Mouse (Mus musculus) embryonic facial prominence, embryonic 12.5 days (tissue): ENCODE results near the gene Thap2. TPM values are rescaled to one million over a fixed set of nuclear protein-coding genes. Genes with fewer than 3 reads are reported as not detected.

Experiments
- ATAC-seq: fragments of 200-750 bp; cut with Nextera tagmentation; 2 replicates; pipeline ENCODE4 v1.8.0; 2017; ENCODE audit not compliant: insufficient number of reproducible peaks, insufficient read depth, low FRiP score, low TSS enrichment
- H3K27ac ChIP-seq: fragments of 300-500 bp; sonication (generic); 2 replicates; pipeline ENCODE4 v1.5.1; 2016; ENCODE audit warnings: mild to moderate bottlenecking
- H3K27me3 ChIP-seq: fragments of 300-500 bp; sonication (generic); 2 replicates; pipeline ENCODE4 v1.6.1; 2016; ENCODE audit warnings: mild to moderate bottlenecking, moderate library complexity
- H3K36me3 ChIP-seq: fragments of 300-500 bp; sonication (generic); 2 replicates; pipeline ENCODE4 v1.6.1; 2016; ENCODE audit warnings: mild to moderate bottlenecking
- H3K4me1 ChIP-seq: fragments of 300-500 bp; sonication (generic); 2 replicates; pipeline ENCODE4 v1.6.1; 2016
- H3K4me2 ChIP-seq: fragments of 300-500 bp; sonication (generic); replicated peaks from 2 replicates; pipeline ENCODE4 v1.6.1; 2016; ENCODE audit warnings: mild to moderate bottlenecking, moderate library complexity
- H3K4me3 ChIP-seq: fragments of 300-500 bp; sonication (generic); 2 replicates; pipeline ENCODE4 v1.5.1; 2016; ENCODE audit warnings: mild to moderate bottlenecking
- H3K9ac ChIP-seq: fragments of 300-500 bp; sonication (generic); 2 replicates; pipeline ENCODE4 v1.6.1; 2016; ENCODE audit warnings: mild to moderate bottlenecking, moderate library complexity
- H3K9me3 ChIP-seq: fragments of 300-500 bp; sonication (generic); 2 replicates; pipeline ENCODE4 v1.6.1; 2016; ENCODE audit warnings: mild to moderate bottlenecking, moderate library complexity
- WGBS: fragments of 180-500 bp; shearing (Covaris S2); methylation state at CpG from one replicate; pipeline ENCODE4 v1.1.7; 2016; 5-methylcytosine and 5-hydroxymethylcytosine counted together
- polyA plus RNA-seq: library from polyadenylated mRNA; unstranded; fragments of >200 nt; fragmentation: Nextera tagmentation; extraction: Ambion mirVana; gene quantifications from 2 replicates; pipeline ENCODE4 v1.2.1, GENCODE M21; 2016

Thap2 gene
- polyA plus RNA-seq, 1 experiment from 2014 or later = 30.6 TPM

DNA sequence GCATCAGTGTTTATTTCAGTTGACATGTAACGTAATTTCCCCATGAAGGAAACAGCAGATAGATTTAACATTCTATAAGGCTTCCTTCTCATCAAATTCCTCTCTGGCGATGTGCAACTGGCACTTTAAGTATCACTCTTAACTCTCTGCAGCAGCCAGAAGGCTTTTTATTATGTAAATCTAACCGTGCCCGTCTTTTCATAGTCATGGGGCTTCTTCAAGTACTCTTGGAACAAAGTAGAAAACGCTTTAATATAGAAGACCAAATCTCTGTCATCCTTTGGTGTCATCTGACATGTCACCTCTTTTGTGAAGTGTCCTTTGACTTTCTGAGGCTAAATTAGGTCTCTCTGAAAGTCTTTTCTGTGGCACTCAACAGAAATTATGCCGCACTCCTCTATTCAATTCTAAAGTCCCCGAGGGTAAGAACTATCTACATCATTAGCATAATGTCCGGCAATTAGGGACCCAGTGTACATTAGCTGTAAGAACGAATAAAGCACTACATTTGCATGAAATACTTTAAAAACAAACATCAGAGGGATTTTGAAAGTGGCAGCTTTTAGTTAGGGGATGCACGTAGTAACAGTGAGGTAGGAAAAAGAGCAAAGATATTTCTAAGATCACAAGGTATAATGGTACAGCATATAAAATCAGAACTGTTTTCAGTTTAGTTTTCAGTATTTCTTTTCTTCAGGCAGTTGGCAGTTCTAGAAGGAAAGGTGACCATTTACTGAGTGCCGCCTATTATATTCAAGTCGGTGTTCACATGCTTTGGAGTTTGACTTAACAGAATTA is 1.2 kb downstream of the Thap2 start:
- Histone ChIP-seq H3K27me3 (no peaks in the 10 kb centered on the region), H3K9ac (peak overlapping the region; percentile 45), H3K4me2 (peak overlapping the region; percentile 57), H3K36me3 (peaks cover 4% of the 10 kb centered on the region; the same call in 1 of the 2 replicates), H3K9me3 (no peaks in the 10 kb centered on the region), H3K4me3 (peak overlapping the region; percentile 97), H3K27ac (no peak overlapping the region), H3K4me1 (peaks cover 17% of the 10 kb centered on the region)
- 29% methylated on average over 12 of the region's 12 CpGs for WGBS
- ATAC-seq = no peak

GRCm38 (mm10) chr10:115381506-115382084 is 2.6 kb downstream of the Thap2 start:
- H3K27me3 ChIP-seq = no peaks in the 10 kb centered on the region
- no peak overlapping the region for H3K4me2 ChIP-seq
- no peak for ATAC-seq
- no peak overlapping the region for H3K9ac ChIP-seq
- H3K4me3 ChIP-seq = no peak overlapping the region
- no peak overlapping the region for H3K27ac ChIP-seq
- H3K9me3 ChIP-seq = no peaks in the 10 kb centered on the region
- H3K4me1 ChIP-seq = peaks cover 12% of the 10 kb centered on the region
- WGBS = 81% methylated on average over 2 of the region's 2 CpGs
- H3K36me3 ChIP-seq = peaks cover 4% of the 10 kb centered on the region; the same call in 1 of the 2 replicates

DNA sequence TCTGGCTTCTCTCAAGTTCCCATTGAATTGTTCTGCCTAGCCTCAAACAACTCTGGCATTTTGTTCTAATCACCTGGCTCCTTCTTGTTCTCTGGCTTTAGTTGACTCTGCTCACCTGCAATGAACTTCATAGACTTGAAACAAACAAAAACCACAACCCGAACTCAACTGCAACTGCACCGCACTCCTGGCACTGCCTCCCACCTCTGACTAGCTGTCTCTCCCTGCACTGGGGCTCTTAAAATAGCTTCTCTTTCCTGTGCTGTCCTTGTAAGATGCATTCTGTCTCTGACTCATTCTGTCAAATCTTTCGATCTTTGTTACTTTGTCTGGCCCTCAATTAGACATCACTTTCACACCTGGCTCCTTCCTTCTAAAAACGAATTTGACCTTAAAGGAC is 21.1 kb downstream of the Thap2 start:
- H3K4me3 ChIP-seq = peak overlapping the region; percentile 57
- H3K27me3 ChIP-seq = no peaks in the 10 kb centered on the region
- no peaks in the 10 kb centered on the region for H3K9me3 ChIP-seq
- 85% methylated on average over 4 of the region's 4 CpGs for WGBS
- H3K9ac ChIP-seq = no peak overlapping the region
- H3K4me1 ChIP-seq = peaks cover 13% of the 10 kb centered on the region
- H3K27ac ChIP-seq = 0 out of 2 replicates have a peak overlapping the region, but pooled peaks have one; percentile 95
- ATAC-seq = no peak
- peak overlapping the region; percentile 65 for H3K4me2 ChIP-seq
- no peaks in the 10 kb centered on the region for H3K36me3 ChIP-seq

GRCm38 (mm10) chr10:115362623-115362964 is 21.6 kb downstream of the Thap2 start:
- Histone ChIP-seq H3K4me2 (peak overlapping the region; percentile 65), H3K4me1 (peaks cover 13% of the 10 kb centered on the region), H3K4me3 (peak overlapping the region; percentile 57), H3K9me3 (no peaks in the 10 kb centered on the region), H3K9ac (peak overlapping the region; percentile 51), H3K27me3 (no peaks in the 10 kb centered on the region), H3K36me3 (no peaks in the 10 kb centered on the region), H3K27ac (peak overlapping the region; percentile 95)
- ATAC-seq = peak; percentile 13; the same call in 1 of the 2 replicates
- 6% methylated on average over 9 of the region's 9 CpGs for WGBS

GRCm38 (mm10) chr10:115361840-115362622 is 22.2 kb downstream of the Thap2 start, which contains the start of gene Tmem19:
TSS of gene Tmem19 (minus strand) at chr10:115362501.
- peak within 1 kb of the TSS; percentile 57 for H3K4me3 ChIP-seq
- peak within 1 kb of the TSS; percentile 65 for H3K4me2 ChIP-seq
- peak; percentile 99 for ATAC-seq
- H3K27me3 ChIP-seq = no peaks in the 10 kb centered on the region
- H3K9me3 ChIP-seq = no peaks in the 10 kb centered on the region
- peak within 1 kb of the TSS; percentile 95 for H3K27ac ChIP-seq
- 0 out of 2 replicates have a peak, but pooled peaks cover 2% of the 10 kb centered on the region for H3K36me3 ChIP-seq
- 1% methylated on average over 56 of the region's 58 CpGs for WGBS
- peak within 1 kb of the TSS; percentile 51 for H3K9ac ChIP-seq
- H3K4me1 ChIP-seq = peaks cover 13% of the 10 kb centered on the region

DNA sequence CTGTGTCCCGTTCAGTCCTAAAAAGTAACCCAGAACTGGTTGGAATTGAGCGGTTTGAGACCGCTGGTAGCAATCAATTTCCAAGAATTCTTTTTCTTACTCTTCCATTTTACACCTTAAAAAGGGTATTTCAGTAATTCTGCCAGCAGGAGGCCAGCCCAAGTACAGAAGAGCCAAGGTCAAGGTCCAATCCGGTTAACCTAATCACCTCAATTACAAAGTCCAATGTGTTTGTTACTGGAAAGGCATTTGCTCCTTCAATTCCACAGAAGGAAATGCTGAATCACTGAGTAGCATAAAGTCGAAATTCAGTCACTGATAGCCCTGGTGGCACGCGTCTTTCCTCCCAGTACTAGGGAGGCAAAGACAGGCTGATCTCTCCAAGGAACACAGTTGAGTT is 25.2 kb downstream of the Thap2 start:
- Histone ChIP-seq H3K27me3 (no peaks in the 10 kb centered on the region), H3K36me3 (peaks cover 10% of the 10 kb centered on the region; the same call in 1 of the 2 replicates), H3K4me3 (no peak overlapping the region), H3K4me2 (no peak overlapping the region), H3K9me3 (no peaks in the 10 kb centered on the region), H3K9ac (no peak overlapping the region), H3K4me1 (peaks cover 13% of the 10 kb centered on the region), H3K27ac (no peak overlapping the region)
- ATAC-seq = no peak
- WGBS = 90% methylated on average over 7 of the region's 7 CpGs

DNA sequence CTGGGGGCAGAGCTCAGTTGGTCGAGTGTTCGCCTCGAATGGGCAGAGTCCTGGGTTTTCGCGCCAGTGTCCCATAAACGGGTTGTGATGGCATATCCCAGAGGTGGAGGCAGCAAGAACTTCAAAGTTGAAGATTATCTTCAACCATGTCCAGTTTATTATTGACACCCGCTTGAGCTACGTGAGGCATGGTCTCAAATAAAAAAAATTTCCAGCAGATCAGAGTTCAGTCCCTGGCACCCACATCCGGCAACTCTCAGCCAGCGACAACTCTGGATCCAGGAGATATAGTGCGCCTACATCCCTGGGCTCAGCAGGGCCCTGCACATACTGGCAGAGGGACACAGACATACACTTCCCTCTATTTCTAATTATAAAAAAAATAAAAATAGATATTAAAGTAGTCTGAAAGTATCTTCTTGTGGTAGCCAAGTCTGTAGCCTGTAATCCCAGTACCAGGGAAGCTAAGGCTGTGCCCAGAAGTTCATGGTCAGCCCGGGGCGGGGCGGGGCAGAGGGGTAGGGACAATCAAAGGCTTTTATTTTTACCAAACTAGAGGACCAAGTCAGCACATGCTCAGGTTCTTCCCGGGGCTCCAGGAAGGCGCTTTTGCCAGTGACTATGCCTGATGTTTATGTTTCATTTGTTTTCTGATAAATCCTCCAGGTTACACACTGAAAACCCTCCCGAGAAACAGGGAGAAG is 25.9 kb downstream of the Thap2 start:
- 93% methylated on average over 17 of the region's 17 CpGs for WGBS
- no peak overlapping the region for H3K4me3 ChIP-seq

DNA sequence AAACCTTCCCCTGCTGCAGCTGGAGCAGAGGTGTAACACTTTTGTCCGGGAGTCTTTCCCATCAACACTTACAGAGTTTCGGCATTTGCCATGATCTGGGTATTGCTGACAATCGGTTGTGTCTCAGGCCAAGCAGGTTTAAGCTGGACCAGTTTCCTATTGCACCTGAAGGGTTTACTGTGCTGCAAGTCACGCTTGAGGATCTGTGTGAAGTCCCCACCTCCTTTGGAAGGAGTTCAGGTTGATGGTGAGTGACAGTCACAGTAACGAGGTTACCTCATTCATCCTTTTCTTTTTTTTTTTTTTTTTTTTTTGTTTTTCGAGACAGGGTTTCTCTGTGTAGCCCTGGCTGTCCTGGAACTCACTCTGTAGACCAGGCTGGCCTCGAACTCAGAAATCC is 28.1 kb downstream of the Thap2 start:
- H3K36me3 ChIP-seq = peaks cover 10% of the 10 kb centered on the region; the same call in 1 of the 2 replicates
- H3K4me2 ChIP-seq = no peak overlapping the region
- no peak for ATAC-seq
- no peak overlapping the region for H3K4me3 ChIP-seq
- H3K27ac ChIP-seq = no peak overlapping the region
- peaks cover 2% of the 10 kb centered on the region; the same call in 1 of the 2 replicates for H3K4me1 ChIP-seq
- no peak overlapping the region for H3K9ac ChIP-seq
- no peaks in the 10 kb centered on the region for H3K27me3 ChIP-seq
- H3K9me3 ChIP-seq = no peaks in the 10 kb centered on the region
- WGBS = 89% methylated on average over 6 of the region's 7 CpGs

More for the DNA sequence above, 25.9 kb downstream of the Thap2 start:
- Histone ChIP-seq H3K4me1 (peaks cover 13% of the 10 kb centered on the region), H3K27ac (no peak overlapping the region), H3K27me3 (no peaks in the 10 kb centered on the region), H3K4me2 (no peak overlapping the region), H3K9me3 (no peaks in the 10 kb centered on the region), H3K9ac (no peak overlapping the region), H3K36me3 (peaks cover 10% of the 10 kb centered on the region; the same call in 1 of the 2 replicates)
- no peak for ATAC-seq

DNA sequence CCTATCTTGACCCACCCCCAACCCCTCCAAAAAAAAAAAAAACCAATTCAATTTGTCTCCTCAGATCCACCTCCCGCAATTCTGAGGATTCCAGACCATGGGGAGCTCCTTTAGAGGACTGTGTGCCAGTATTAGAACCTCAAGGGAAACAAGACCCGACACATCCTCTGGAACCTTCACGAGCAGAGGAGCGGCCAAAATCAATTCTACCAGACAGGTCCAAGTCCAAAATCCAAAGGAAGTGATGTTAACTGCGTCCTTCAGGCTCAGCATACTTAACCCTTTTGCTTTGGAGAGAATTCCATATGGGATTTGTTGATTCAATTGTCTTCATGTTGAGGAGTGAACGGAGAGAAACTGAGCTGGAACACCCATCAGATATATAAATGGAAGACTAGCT is 29.2 kb downstream of the Thap2 start:
- H3K9me3 ChIP-seq = no peaks in the 10 kb centered on the region
- no peaks in the 10 kb centered on the region for H3K27me3 ChIP-seq
- peaks cover 10% of the 10 kb centered on the region; the same call in 1 of the 2 replicates for H3K36me3 ChIP-seq
- no peaks in the 10 kb centered on the region for H3K4me1 ChIP-seq
- H3K4me3 ChIP-seq = no peak overlapping the region
- H3K9ac ChIP-seq = no peak overlapping the region
- H3K4me2 ChIP-seq = no peak overlapping the region
- WGBS = 89% methylated on average over 6 of the region's 6 CpGs
- no peak overlapping the region for H3K27ac ChIP-seq
- no peak for ATAC-seq

- Histone ChIP-seq H3K27me3 (no peaks in the 10 kb centered on the region), H3K4me1 (no peaks in the 10 kb centered on the region), H3K4me2 (no peak overlapping the region), H3K9me3 (no peaks in the 10 kb centered on the region), H3K4me3 (no peak overlapping the region), H3K27ac (no peak overlapping the region), H3K9ac (no peak overlapping the region), H3K36me3 (peaks cover 10% of the 10 kb centered on the region; the same call in 1 of the 2 replicates)
- 70% methylated on average over 6 of the region's 6 CpGs for WGBS
- no peak for ATAC-seq
These were observed 29.7 kb downstream of the Thap2 start for GRCm38 (mm10) chr10:115354553-115354952.

GRCm38 (mm10) chr10:115350810-115351397 is 33.3 kb downstream of the Thap2 start:
- H3K27ac ChIP-seq = no peak overlapping the region
- peaks cover 3% of the 10 kb centered on the region; the same call in 1 of the 2 replicates for H3K36me3 ChIP-seq
- 76% methylated on average over 2 of the region's 2 CpGs for WGBS
- no peak overlapping the region for H3K9ac ChIP-seq
- 0 out of 2 replicates have a peak, but pooled peaks have one; percentile 28 for ATAC-seq
- no peaks in the 10 kb centered on the region for H3K4me1 ChIP-seq
- H3K4me2 ChIP-seq = no peak overlapping the region
- H3K9me3 ChIP-seq = no peaks in the 10 kb centered on the region
- H3K4me3 ChIP-seq = no peak overlapping the region
- H3K27me3 ChIP-seq = no peaks in the 10 kb centered on the region
